Mouse (Mus musculus) MEL (cell line): ENCODE data around the gene Sppl3.
A peak's percentile ranks its signal among the peaks of the same experiment; 100 is the strongest.

Experiments used
- POLR2A ChIP-seq, 2 experiments: IDR thresholded peaks; 2 replicates each; pipeline ENCODE4 v1.6.1; 2011 to 2012; ENCODE audit warnings: low read length in 2 of 2, mild to moderate bottlenecking in 2 of 2, control low read depth in 1 of 2, improper control_type of control experiment in 1 of 2, low read depth in 1 of 2, moderate library complexity in 1 of 2; ENCODE audit not compliant: control insufficient read depth in 1 of 2, insufficient read depth in 1 of 2, poor library complexity in 1 of 2
- TCF12 ChIP-seq: IDR thresholded peaks from 2 replicates; pipeline ENCODE4 v1.6.1; 2014; ENCODE audit warnings: low read depth, mild to moderate bottlenecking, inconsistent platforms, low read length, improper control_type of control experiment, moderate library complexity

DNA sequence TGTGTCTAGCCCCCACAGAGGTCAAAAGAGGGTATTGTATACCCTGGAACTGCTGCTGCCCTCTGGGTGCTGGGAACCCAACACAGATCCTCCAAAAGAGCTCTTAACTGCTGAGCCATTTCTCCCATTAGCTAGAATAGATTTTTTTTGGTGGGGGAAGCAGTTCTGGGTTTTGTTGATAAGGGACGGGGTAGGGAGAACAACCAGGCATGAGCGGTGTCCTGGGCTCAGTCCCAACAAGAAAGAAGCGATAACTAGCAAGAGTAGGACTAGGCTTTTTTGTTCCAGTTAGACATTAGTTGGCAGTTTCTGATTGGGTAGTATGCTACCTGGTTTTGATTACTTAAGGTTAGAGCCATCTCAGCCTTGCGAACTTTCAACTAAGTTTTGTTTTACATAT lies 46.2 kb downstream of the Sppl3 start:
- TF ChIP-seq TCF12 (peak; percentile 97), POLR2A (IDR thresholded peaks at IDR 0.05; ENCODE audit: control insufficient read depth in 1 of 2, insufficient read depth in 1 of 2, low read depth in 1 of 2, low read length in 2 of 2, poor library complexity in 1 of 2) (peak in 1 of 2 experiments; percentile 41; a peak in 1 of 4 replicates)
